Mouse (Mus musculus) embryonic stem cell, embryonic (primary cell): ENCODE results near the gene Net1.

Experiments used
- CTCF ChIA-PET, 4 experiments: fragments of 300-600 bp in 2 of 4; fragments of 350-600 bp in 2 of 4; sonication (Branson Sonifier 250); formaldehyde crosslinking; loops; one replicate each; lab custom pipeline; 2022; ENCODE audit warnings: inconsistent platforms in 2 of 4; lab: Charles Lee
- POLR2A ChIA-PET, 4 experiments: fragments of 300-600 bp in 2 of 4; fragments of 350-600 bp in 2 of 4; sonication (Branson Sonifier 250); formaldehyde crosslinking; loops; one replicate each; lab custom pipeline; 2022; ENCODE audit warnings: antibody characterized with exemption in 4 of 4, inconsistent platforms in 1 of 4; lab: Charles Lee

Net1 gene

GRCm38 (mm10) chr13:3917571-3918311, at the start of gene Net1, which contains the start of gene Tubal3:
Net1 (minus strand) TSS chr13:3918220.
Tubal3 (plus strand) TSS chr13:3918274.
- ChIA-PET POLR2A (interaction anchor here in 3 of 4 experiments (0.6 to 1.7 kb wide), 20 partner anchors 8 to 1779 kb away, joined by 3 to 13 read pairs (median 3); partner anchors contain the start of genes Gdi2 (in 3 of the 3) and Asb13 (in 2 of the 3)), CTCF (interaction anchor here in 1 of 4 experiments (0.8 kb wide), 1 partner anchor 17 kb away, joined by 3 read pairs; no protein-coding TSS in a partner anchor)

- ChIA-PET CTCF (interaction anchor here (0.5 to 2.5 kb wide), 11 partner anchors 10 to 388 kb away, joined by 3 to 15 read pairs (median 3); no protein-coding TSS in a partner anchor), POLR2A (interaction anchor here in 1 of 4 experiments (0.6 kb wide), 1 partner anchor 239 kb away, joined by 3 read pairs; no protein-coding TSS in a partner anchor)
Measured at GRCm38 (mm10) chr13:3951198-3951914, 33.3 kb upstream of the Net1 start.

DNA sequence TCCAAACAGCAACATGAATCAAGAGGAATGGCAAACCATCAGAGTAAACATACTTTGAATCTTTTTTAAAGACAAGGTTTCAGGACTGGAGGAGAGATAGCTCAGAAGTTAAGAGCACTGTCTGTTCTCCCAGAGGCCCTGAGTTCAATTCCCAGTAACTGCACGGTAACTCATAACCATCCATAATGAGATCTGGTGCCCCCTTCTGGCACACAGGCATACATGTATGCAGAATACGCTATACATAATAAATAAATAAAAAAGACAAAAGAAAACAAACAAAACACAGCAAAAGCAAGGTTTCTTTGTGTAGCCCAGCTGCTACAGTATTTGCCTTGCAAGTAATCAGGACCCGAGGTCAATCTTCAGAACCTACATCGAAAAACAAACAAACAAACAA, 31.5 kb upstream of the Net1 start:
- CTCF ChIA-PET = no interaction called here
- POLR2A ChIA-PET = no interaction called here

DNA sequence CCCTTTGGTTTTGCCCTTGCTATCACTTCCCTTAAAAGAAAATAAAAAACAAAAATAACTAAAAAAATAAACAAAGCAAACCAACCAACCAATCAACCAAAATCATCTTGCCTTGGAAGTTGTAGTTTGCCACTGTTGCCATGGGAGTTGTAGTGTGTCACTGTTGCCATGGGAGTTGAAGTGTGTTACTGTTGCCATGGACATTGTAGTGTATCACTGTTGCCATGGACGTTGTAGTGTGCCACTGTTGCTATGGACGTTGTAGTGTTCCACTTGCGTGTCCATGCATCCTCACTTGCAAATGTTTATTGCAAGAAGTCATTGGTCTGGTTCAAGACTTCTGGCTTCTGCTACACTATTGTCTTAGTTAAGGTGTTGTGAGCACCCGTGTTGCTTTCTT, 29.2 kb upstream of the Net1 start:
- ChIA-PET CTCF (interaction anchor here in 1 of 4 experiments (0.6 kb wide), 1 partner anchor 52 kb away, joined by 3 read pairs; no protein-coding TSS in a partner anchor), POLR2A (no interaction called here)

DNA sequence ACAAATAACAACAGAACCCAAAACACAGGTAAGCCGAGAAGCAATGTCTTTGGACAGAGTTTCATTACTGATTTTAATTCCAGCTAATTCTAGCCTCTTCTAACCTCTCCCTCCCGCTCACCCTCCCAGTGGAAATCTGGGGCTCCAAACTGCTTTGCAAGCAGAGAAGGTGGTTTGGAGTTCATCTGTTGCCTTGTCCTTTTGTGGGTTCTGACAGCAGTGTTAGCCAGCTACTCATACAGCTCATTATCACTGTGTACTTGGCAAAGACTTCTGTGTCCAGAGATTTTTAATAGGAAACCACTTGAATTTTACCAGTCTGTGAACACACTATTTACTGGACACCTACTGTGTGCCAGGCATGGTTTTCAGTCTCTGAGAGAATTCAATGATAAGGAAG, 27.2 kb upstream of the Net1 start, which contains the start of gene Ucn3:
Ucn3 (minus strand) TSS at position 101 of the 400 bp plus-strand sequence.
- ChIA-PET CTCF (interaction anchor here in 1 of 4 experiments (1.2 kb wide), 1 partner anchor 280 kb away, joined by 3 read pairs; no protein-coding TSS in a partner anchor), POLR2A (interaction anchor here in 1 of 4 experiments (0.7 kb wide), 2 partner anchors 36 to 50 kb away, joined by 3 read pairs; no protein-coding TSS in a partner anchor)

GRCm38 (mm10) chr13:3944699-3945098, 26.7 kb upstream of the Net1 start:
- ChIA-PET POLR2A (interaction anchor here in 1 of 4 experiments (0.7 kb wide), 3 partner anchors 27 to 50 kb away, joined by 3 to 4 read pairs (median 3); partner anchors contain the start of genes Net1 and Tubal3), CTCF (no interaction called here)

DNA sequence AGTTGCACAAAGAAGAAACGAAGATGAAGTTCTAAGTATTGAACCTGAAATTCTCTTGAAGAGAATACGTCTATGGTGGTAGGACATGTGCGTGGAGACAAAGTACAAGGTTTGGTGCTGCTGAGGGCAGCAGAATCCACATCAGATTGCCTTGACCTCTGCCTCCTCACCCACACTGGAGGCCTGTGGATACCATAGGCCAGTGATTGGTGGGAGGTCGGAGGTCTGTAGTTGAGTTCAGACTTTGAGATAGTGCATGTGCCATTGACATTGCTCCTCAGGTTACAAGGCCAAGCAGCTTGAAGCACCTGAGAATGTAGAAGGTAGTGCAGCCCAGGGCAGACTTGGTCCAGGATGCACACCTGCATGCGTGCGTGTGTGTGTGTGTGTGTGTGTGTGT, 8.0 kb upstream of the Net1 start:
- POLR2A ChIA-PET = no interaction called here
- CTCF ChIA-PET = no interaction called here

DNA sequence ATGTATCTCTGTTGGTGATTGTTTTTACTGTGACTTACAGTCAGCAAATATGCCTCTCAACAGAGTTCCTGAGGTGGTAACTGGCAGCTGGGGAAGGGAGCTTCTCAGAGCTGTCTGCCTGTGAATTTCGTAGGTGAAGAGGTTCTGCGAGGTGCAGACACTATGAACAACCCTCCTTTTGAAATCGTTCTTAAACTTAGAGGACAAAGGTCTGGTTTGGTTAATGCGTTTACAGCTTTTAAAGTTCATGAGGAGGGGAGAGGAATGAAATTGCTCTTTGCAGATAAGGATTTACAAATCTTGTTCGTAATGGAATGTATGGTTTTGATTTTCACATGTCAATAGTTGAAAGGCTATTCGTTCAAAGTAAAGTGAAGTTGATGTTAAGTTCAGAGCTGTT, 7.6 kb upstream of the Net1 start:
- ChIA-PET CTCF (no interaction called here), POLR2A (no interaction called here)

DNA sequence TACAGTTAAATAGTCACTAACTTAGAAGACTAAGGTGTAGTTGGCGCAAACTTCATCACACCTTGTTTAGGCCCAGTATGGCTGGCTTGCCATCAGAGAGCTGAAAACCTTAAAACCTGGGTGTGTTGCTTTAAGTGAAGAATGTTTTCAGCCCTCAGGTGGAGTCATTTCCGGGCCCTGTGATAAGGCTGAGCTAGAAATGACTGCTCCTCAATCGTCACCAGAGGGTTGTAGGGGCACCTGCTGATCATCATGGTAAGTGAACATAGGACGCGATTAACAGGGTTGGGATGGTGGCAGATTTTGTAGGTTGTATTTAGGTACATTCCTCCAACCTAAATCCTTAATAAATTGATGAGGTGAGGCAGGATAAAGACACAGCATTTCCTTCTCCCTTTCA, 6.5 kb upstream of the Net1 start:
- ChIA-PET CTCF (no interaction called here), POLR2A (interaction anchor here in 1 of 4 experiments (0.6 to 1.8 kb wide), 4 partner anchors 11 to 488 kb away, joined by 3 to 4 read pairs (median 3); no protein-coding TSS in a partner anchor)

- ChIA-PET POLR2A (interaction anchor here in 1 of 4 experiments (0.8 kb wide), 1 partner anchor 11 kb away, joined by 3 read pairs; no protein-coding TSS in a partner anchor), CTCF (interaction anchor here in 1 of 4 experiments (0.7 to 1.1 kb wide), 2 partner anchors 14 to 248 kb away, joined by 3 to 4 read pairs; no protein-coding TSS in a partner anchor)
Measured at GRCm38 (mm10) chr13:3913504-3913903, 4.5 kb downstream of the Net1 start.

DNA sequence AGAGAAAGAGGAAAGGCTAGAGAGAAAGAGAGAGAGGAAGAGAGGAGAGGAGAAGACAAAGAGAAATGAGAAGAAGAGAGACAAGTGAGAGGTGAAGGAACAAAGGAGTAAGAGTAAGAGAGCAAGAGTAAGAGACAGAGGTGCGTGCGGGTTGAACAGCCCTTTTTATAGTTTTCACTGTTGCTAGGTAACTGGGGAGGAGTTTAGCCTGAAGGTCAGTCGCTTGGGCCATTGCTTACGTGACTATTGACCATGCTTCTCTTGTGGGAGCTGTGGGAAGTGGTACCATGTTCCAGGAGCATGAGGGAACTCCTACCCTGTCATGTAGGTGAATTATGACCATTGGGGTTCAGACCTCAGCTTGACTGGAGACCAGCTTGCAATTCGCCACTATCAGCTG, 7.7 kb downstream of the Net1 start:
- CTCF ChIA-PET = interaction anchor here in 3 of 4 experiments (0.6 to 1.8 kb wide), 4 partner anchors 15 to 752 kb away, joined by 3 to 7 read pairs (median 4); no protein-coding TSS in a partner anchor

DNA sequence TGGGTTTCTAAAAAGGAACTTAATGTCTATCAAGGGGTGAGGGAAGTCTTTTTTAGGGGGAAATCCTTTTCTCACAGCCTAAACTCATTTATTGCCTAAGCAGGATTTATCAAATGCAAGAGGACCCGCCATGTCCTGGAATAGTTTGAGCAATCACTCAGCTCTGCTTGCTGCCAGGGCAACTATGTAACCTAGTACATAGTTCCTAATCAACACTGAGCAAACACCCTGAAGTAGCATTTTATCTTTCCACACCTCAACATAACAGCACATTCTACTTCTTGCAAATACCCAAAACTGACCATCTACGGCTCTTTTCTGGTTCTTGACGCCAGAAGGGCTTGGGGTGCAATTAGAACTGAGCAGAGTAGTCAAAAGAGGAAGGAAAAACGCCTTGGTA, 9.8 kb downstream of the Net1 start:
- CTCF ChIA-PET = no interaction called here

More for the DNA sequence above, 7.7 kb downstream of the Net1 start:
- POLR2A ChIA-PET = interaction anchor here in 3 of 4 experiments (0.5 to 1.5 kb wide), 15 partner anchors 8 to 440 kb away, joined by 3 to 9 read pairs (median 4); partner anchors contain the start of genes Net1 (in 1 of the 3) and Tubal3 (in 1 of the 3)

GRCm38 (mm10) chr13:3907151-3907696, 10.8 kb downstream of the Net1 start:
- CTCF ChIA-PET = no interaction called here

More for the DNA sequence above, 9.8 kb downstream of the Net1 start:
- POLR2A ChIA-PET = interaction anchor here in 1 of 4 experiments (0.6 kb wide), 1 partner anchor 195 kb away, joined by 4 read pairs; no protein-coding TSS in a partner anchor

DNA sequence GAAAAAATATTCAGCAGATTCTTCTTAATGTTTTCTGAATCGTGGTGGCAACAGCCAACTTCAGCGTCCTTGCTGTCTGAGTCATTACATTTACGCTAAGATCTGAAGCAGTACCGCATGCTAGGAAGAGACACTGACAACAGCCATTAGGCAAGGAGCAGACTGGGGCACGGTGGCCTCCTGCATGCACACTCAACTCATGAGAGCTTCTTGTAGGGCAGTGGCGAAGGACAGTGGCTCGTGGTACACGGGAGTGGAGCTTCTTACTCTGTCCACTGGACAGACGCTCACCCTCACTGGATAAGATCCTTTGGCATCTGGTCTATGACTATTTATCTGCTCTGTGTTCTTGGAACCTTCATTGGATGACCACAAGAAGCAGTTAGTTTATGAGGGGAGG, 18.7 kb downstream of the Net1 start:
- CTCF ChIA-PET = interaction anchor here in 3 of 4 experiments (0.6 to 1.5 kb wide), 4 partner anchors 14 to 234 kb away, joined by 3 to 10 read pairs (median 3); no protein-coding TSS in a partner anchor
- POLR2A ChIA-PET = interaction anchor here in 3 of 4 experiments (0.5 to 1.8 kb wide), 3 partner anchors 11 kb away, joined by 3 to 4 read pairs (median 4); no protein-coding TSS in a partner anchor

More at GRCm38 (mm10) chr13:3907151-3907696, 10.8 kb downstream of the Net1 start:
- POLR2A ChIA-PET = interaction anchor here in 1 of 4 experiments (0.7 to 1.2 kb wide), 4 partner anchors 9 to 176 kb away, joined by 3 to 4 read pairs (median 3); partner anchors contain the start of genes Net1 and Tubal3

- ChIA-PET CTCF (interaction anchor here in 2 of 4 experiments (0.6 to 1.5 kb wide), 2 partner anchors 40 to 233 kb away, joined by 3 to 10 read pairs; no protein-coding TSS in a partner anchor), POLR2A (interaction anchor here in 1 of 4 experiments (0.6 kb wide), 1 partner anchor 9 kb away, joined by 4 read pairs; no protein-coding TSS in a partner anchor)
Measured at GRCm38 (mm10) chr13:3898202-3898601, 19.8 kb downstream of the Net1 start.

DNA sequence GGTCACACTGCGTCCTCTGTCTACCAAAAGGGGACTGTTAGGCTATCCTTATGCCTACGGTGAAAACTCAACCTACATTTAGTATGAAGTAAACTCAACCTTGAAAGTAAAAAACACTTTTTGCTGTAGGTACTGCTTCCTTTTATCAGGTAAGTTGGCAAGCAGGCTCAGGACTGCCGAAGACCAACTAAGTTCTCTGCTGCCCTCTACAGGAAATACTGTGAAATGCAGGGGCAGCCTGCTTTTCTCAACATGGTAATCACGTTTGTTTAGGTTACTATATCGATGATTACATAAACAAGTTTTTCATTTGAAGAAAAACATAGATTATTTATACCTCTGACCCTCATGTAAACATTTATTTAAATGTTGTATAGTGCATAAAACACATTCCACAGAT, 21.1 kb downstream of the Net1 start:
- ChIA-PET CTCF (interaction anchor here in 3 of 4 experiments (0.8 to 4.7 kb wide), 3 partner anchors 231 to 232 kb away, joined by 9 to 36 read pairs (median 9); no protein-coding TSS in a partner anchor), POLR2A (no interaction called here)

DNA sequence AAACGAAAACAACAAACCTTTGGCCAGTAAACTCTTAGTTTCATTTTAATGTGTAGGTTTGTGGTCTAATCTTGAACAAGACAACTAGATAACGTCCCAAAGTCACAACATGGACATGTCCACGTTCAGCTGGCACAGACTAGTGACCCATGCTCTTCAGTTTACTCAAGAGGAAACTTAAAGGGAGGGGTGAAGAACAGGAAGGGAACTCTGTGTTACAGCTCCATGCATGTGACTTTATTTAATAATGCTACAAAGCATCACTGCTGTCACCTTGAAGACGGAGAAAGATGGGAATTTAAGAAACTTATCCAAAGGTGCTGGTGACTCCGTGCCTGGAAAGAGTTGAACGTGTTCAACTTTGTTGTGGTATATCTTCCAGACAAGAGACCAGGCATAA, 22.0 kb downstream of the Net1 start:
- POLR2A ChIA-PET = interaction anchor here in 1 of 4 experiments (1.6 kb wide), 1 partner anchor 22 kb away, joined by 3 read pairs; the partner anchor contains the start of genes Net1 and Tubal3
- CTCF ChIA-PET = interaction anchor here (0.6 to 4.7 kb wide), 5 partner anchors 129 to 231 kb away, joined by 3 to 36 read pairs (median 9); no protein-coding TSS in a partner anchor
